Comparison of ENCODE assay signal across 18 mouse cellular contexts in genomic region chrX:42019441-42019840, GRCm38 (mm10). TPM values are rescaled to one million over a fixed set of nuclear protein-coding genes. Genes with fewer than 3 reads are reported as not detected.
DNase-seq lines count a peak whose midpoint lies in the region; ATAC-seq and TF ChIP-seq lines count a peak whose summit lies in the region.
"Had no signal": no experiment of that assay in that cellular context is flagged by ENCODE, and none has a peak within 500 bp of the region (broad histone marks: within the 10 kb centered on the region; RNA-seq: fewer than 3 reads in every experiment).

No protein-coding gene starts in this region.

- H3K9me3 ChIP-seq in heart, embryonic 12.5 days (replicated peaks) = no peaks in the 10 kb centered on the region
- no peaks in the 10 kb centered on the region for H3K9me3 ChIP-seq in liver, embryonic 15.5 days (replicated peaks)
- H3K9me3 ChIP-seq: hindbrain, embryonic 13.5 days; midbrain, embryonic 15.5 days had no signal

- intact Hi-C loops in heart, adult 2 months (cut with DNase I) = no loop called here

- H3K4me3 ChIP-seq in heart, embryonic 12.5 days = no peak overlapping the region
- no peak overlapping the region for H3K4me3 ChIP-seq in heart, adult 2 months
- no peak overlapping the region for H3K4me3 ChIP-seq in liver, embryonic 15.5 days (replicated peaks)
- H3K4me3 ChIP-seq: hindbrain, embryonic 13.5 days; midbrain, embryonic 15.5 days had no signal

- no peak for TF ChIP-seq POLR2A in heart, adult 2 months (IDR thresholded peaks at IDR 0.05; ENCODE audit: insufficient read depth, low read depth, low read length)

- H3K9ac ChIP-seq in heart, embryonic 12.5 days = no peak overlapping the region
- H3K9ac ChIP-seq in heart, adult 2 months (ENCODE audit: low read depth, low read length) = no peak overlapping the region
- no peak overlapping the region for H3K9ac ChIP-seq in liver, embryonic 15.5 days
- H3K9ac ChIP-seq: hindbrain, embryonic 13.5 days; midbrain, embryonic 15.5 days had no signal

- H3K27ac ChIP-seq in heart, embryonic 12.5 days (ENCODE audit: poor library complexity, severe bottlenecking) = no peak overlapping the region
- H3K27ac ChIP-seq in heart, adult 2 months = no peak overlapping the region
- peak overlapping the region; percentile 89 for H3K27ac ChIP-seq in liver, embryonic 15.5 days (replicated peaks)
- H3K27ac ChIP-seq: hindbrain, embryonic 13.5 days; macrophage; midbrain, embryonic 15.5 days had no signal

- peak; percentile 68 for ATAC-seq in heart, embryonic 12.5 days (ENCODE audit: insufficient number of reproducible peaks, low FRiP score)
- ATAC-seq in erythroid progenitor cell, adult 5-6 weeks (replicated peaks; ENCODE audit: low FRiP score, poor library complexity, severe bottlenecking) = peak; percentile 97
- peak; percentile 97 for ATAC-seq in liver, embryonic 15.5 days (ENCODE audit: insufficient read depth)
- ATAC-seq: midbrain, embryonic 15.5 days had no signal

- H3K36me3 ChIP-seq in heart, embryonic 12.5 days = no peaks in the 10 kb centered on the region
- no peaks in the 10 kb centered on the region for H3K36me3 ChIP-seq in heart, adult 2 months (ENCODE audit: control insufficient read depth, insufficient read depth, low read length)
- H3K36me3 ChIP-seq in liver, embryonic 15.5 days (replicated peaks) = no peaks in the 10 kb centered on the region
- H3K36me3 ChIP-seq: hindbrain, embryonic 13.5 days; midbrain, embryonic 15.5 days had no signal

- no peak overlapping the region for H3K4me2 ChIP-seq in heart, embryonic 12.5 days
- H3K4me2 ChIP-seq in liver, embryonic 15.5 days = peak overlapping the region; percentile 51
- H3K4me2 ChIP-seq: hindbrain, embryonic 13.5 days; midbrain, embryonic 15.5 days had no signal

- no peaks in the 10 kb centered on the region for H3K79me2 ChIP-seq in heart, adult 2 months (replicated peaks; ENCODE audit: control insufficient read depth, insufficient read depth, low read length)

- WGBS in heart, embryonic 12.5 days = 63% methylated on average over 2 of the region's 2 CpGs
- 63% methylated on average over 2 of the region's 2 CpGs for WGBS in heart, adult 2 months
- WGBS in liver, embryonic 15.5 days (ENCODE audit: insufficient replicate concordance) = 31% methylated on average over 2 of the region's 2 CpGs

- no peaks in the 10 kb centered on the region for H3K27me3 ChIP-seq in heart, embryonic 12.5 days (replicated peaks)
- no peaks in the 10 kb centered on the region for H3K27me3 ChIP-seq in heart, adult 2 months (ENCODE audit: control insufficient read depth, insufficient read depth, low read length)
- no peaks in the 10 kb centered on the region for H3K27me3 ChIP-seq in liver, embryonic 15.5 days
- H3K27me3 ChIP-seq: hindbrain, embryonic 13.5 days; midbrain, embryonic 15.5 days had no signal

- DNase-seq in heart, adult 2 months = no peak
- peak; percentile 3 for DNase-seq in yolk sac, embryonic 10.5 days (ENCODE audit: low spot score)
- DNase-seq in left cerebral cortex, adult 11 months (ENCODE audit: low spot score) = no peak
- no peak for DNase-seq in thymus, postnatal 14 days
- no peak for DNase-seq in lung, postnatal 36 days
- DNase-seq: adrenal gland, postnatal 10 days; cerebellum, postnatal 14 days; kidney, adult 11 months; kidney, postnatal 14 days; layer of hippocampus, adult 9-11 months; lung, adult 18-20 months; thymus, postnatal 36 days had no signal

- no peak for TF ChIP-seq CTCF in heart, adult 2 months (IDR thresholded peaks at IDR 0.05)

- no peak for TF ChIP-seq EP300 in heart, adult 2 months (IDR thresholded peaks at IDR 0.05; ENCODE audit: insufficient read depth, low read depth, low read length)

- H3K4me1 ChIP-seq in heart, embryonic 12.5 days (replicated peaks) = no peaks in the 10 kb centered on the region
- H3K4me1 ChIP-seq in heart, adult 2 months (ENCODE audit: control insufficient read depth, insufficient read depth, low read length) = no peaks in the 10 kb centered on the region
- peaks cover 43% of the 10 kb centered on the region for H3K4me1 ChIP-seq in liver, embryonic 15.5 days (replicated peaks)
- H3K4me1 ChIP-seq: hindbrain, embryonic 13.5 days; midbrain, embryonic 15.5 days had no signal

RNA-seq across cellular contexts. Expression of gene Xiap, which starts 40.0 kb away (rescaled TPM):
- 11.5 and 12.1 TPM in 2 replicates for polyA plus RNA-seq in heart, embryonic 12.5 days (2016; fragmentation: Nextera tagmentation; extraction: Ambion mirVana)
- total RNA-seq in heart, adult 2 months (2021) = 10 to 100 TPM; 25.8 to 29.3 TPM
- 6.3 and 14.8 TPM in 2 replicates for polyA plus RNA-seq in heart, adult 2 months (2012; rRNA removed)
- 57.7 and 93.9 TPM in 2 replicates for total RNA-seq in erythroid progenitor cell, adult 5-6 weeks (2015; ENCODE audit: low replicate concordance)
- 63.2 and 82.3 TPM in 2 replicates for total RNA-seq in erythroid progenitor cell, adult 5-6 weeks (2017; ENCODE audit: low replicate concordance)
- 5.1 and 5.6 TPM in 2 replicates for polyA plus RNA-seq in liver, embryonic 15.5 days (2015; fragmentation: Nextera tagmentation; extraction: Ambion mirVana)
